Mouse (Mus musculus) small intestine, adult 2 months (tissue): ENCODE results near the gene Kcnmb2.

Experiments
- CTCF ChIP-seq: fragments of 200-500 bp; IDR thresholded peaks from 2 replicates; pipeline ENCODE4 v1.5.1; 2012; ENCODE audit warnings: low read depth, mild to moderate bottlenecking, control low read depth, inconsistent platforms, low read length, moderate library complexity, mixed read lengths; ENCODE audit not compliant: insufficient replicate concordance, insufficient read length; ENCODE audit errors: extremely low read depth
- POLR2A ChIP-seq: fragments of 200-500 bp; IDR thresholded peaks from 2 replicates; pipeline ENCODE4 v1.6.1; 2012; ENCODE audit warnings: low read depth, mild to moderate bottlenecking, control low read depth, inconsistent platforms, low read length, moderate library complexity

GRCm38 (mm10) chr3:32130696-32131095 is 228.4 kb downstream of the Kcnmb2 start:
- TF ChIP-seq CTCF (no peak), POLR2A (no peak)
